Mouse (Mus musculus) heart, embryonic 13.5 days (tissue): ENCODE data around the gene Tcl1. TPM values are rescaled to one million over a fixed set of nuclear protein-coding genes. Genes with fewer than 3 reads are reported as not detected.
"Not testable (repeated sequence)": the region's sequence is repeated elsewhere in the genome, so short reads cannot be mapped to it uniquely, and the experiment has no call there.

Experiments
- ATAC-seq: fragments of 200-750 bp; cut with Nextera tagmentation; 2 replicates; pipeline ENCODE4 v1.8.0; 2017; ENCODE audit warnings: moderate TSS enrichment; ENCODE audit not compliant: insufficient number of reproducible peaks, low FRiP score, low TSS enrichment; ENCODE audit errors: extremely low read depth
- H3K27ac ChIP-seq: fragments of 300-500 bp; sonication (generic); replicated peaks from 2 replicates; pipeline ENCODE4 v1.5.1; 2015; ENCODE audit warnings: moderate library complexity, mild to moderate bottlenecking, inconsistent platforms
- H3K27me3 ChIP-seq: fragments of 300-500 bp; sonication (generic); replicated peaks from 2 replicates; pipeline ENCODE4 v1.6.1; 2015; ENCODE audit warnings: mild to moderate bottlenecking, inconsistent platforms
- H3K36me3 ChIP-seq: fragments of 300-500 bp; sonication (generic); 2 replicates; pipeline ENCODE4 v1.6.1; 2015; ENCODE audit warnings: mild to moderate bottlenecking, inconsistent platforms
- H3K4me1 ChIP-seq: fragments of 300-500 bp; sonication (generic); 2 replicates; pipeline ENCODE4 v1.6.1; 2015; ENCODE audit warnings: inconsistent platforms
- H3K4me2 ChIP-seq: fragments of 300-500 bp; sonication (generic); 2 replicates; pipeline ENCODE4 v1.6.1; 2015; ENCODE audit warnings: inconsistent platforms, mild to moderate bottlenecking, moderate library complexity
- H3K4me3 ChIP-seq: fragments of 300-500 bp; sonication (generic); 2 replicates; pipeline ENCODE4 v1.5.1; 2015; ENCODE audit warnings: moderate library complexity, mild to moderate bottlenecking, inconsistent platforms
- H3K9ac ChIP-seq: fragments of 300-500 bp; sonication (generic); 2 replicates; pipeline ENCODE4 v1.6.1; 2015; ENCODE audit warnings: inconsistent platforms, mild to moderate bottlenecking, moderate library complexity
- H3K9me3 ChIP-seq: fragments of 300-500 bp; sonication (generic); 2 replicates; pipeline ENCODE4 v1.6.1; 2016; ENCODE audit warnings: inconsistent platforms
- WGBS: fragments of 180-500 bp; shearing (Covaris S2); methylation state at CpG from one replicate; pipeline ENCODE4 v1.1.7; 2015; ENCODE audit warnings: mixed read lengths; 5-methylcytosine and 5-hydroxymethylcytosine counted together
- polyA plus RNA-seq: library from polyadenylated mRNA; unstranded; fragments of >200 nt; fragmentation: Nextera tagmentation; extraction: Ambion mirVana; gene quantifications from 2 replicates; pipeline ENCODE4 v1.2.1, GENCODE M21; 2015

Gene Tcl1
- polyA plus RNA-seq, 1 experiment from 2014 or later = not detected

DNA sequence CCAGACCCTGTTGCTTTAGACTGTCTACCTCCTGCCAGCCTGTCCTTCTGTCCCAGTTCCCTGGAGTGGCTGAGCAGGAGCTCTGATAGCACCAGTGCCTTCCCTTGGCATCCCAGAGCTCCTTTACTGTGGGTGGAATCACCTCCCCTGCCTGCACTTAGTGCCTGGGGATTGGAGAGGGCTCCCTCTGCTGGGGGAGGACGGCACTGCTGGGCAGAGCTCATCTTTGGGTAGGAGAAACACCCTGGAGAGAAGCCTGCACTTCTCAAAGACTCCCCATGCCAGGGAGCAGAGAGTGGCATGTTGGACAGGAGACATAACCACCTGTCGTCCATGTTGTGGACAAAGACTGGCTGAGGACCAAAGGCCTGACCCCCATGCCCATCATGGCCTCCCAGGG is 48.3 kb downstream of the Tcl1 start:
- ATAC-seq = not testable (repeated sequence)

DNA sequence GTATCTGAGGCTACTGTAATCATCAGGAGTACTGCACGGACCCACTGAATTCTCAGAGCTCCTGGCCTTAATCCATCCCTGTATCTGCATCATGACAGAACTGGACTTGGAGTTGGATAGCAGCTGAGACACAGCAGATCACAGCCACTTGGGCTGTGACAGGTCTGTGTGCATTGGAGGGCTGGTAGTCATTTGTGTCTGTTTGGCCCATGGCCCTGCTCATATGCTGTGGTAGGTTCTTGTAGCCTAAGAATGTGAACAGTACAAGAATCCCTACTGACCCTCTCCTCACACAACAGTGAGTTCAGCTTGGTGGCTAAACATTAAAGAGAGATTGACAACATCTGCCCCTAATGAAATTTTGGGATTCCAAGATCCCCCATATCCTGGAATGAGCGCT is 49.2 kb downstream of the Tcl1 start:
- 58% methylated on average over 2 of the region's 2 CpGs for WGBS
- H3K4me3 ChIP-seq = no peak overlapping the region
- no peak overlapping the region for H3K4me2 ChIP-seq
- no peak for ATAC-seq
- no peaks in the 10 kb centered on the region for H3K27me3 ChIP-seq
- no peak overlapping the region for H3K9ac ChIP-seq
- no peak overlapping the region for H3K27ac ChIP-seq
- no peaks in the 10 kb centered on the region for H3K9me3 ChIP-seq
- H3K4me1 ChIP-seq = no peaks in the 10 kb centered on the region
- no peaks in the 10 kb centered on the region for H3K36me3 ChIP-seq

More for the DNA sequence above, 48.3 kb downstream of the Tcl1 start:
- WGBS = 21% methylated on average over 2 of the region's 2 CpGs
- H3K9me3 ChIP-seq, H3K4me2 ChIP-seq, H3K4me3 ChIP-seq, H3K27me3 ChIP-seq, H3K36me3 ChIP-seq, H3K9ac ChIP-seq, H3K27ac ChIP-seq, H3K4me1 ChIP-seq: not testable (repeated sequence)

Other genes with a start within 250 kb of the Tcl1 start
- 0.36 and 0.78 TPM in 2 replicates for gene Syne3, start 213.0 kb downstream of the Tcl1 start, polyA plus RNA-seq
- gene Glrx5, start 190.1 kb downstream of the Tcl1 start, polyA plus RNA-seq = 168 and 174 TPM in 2 replicates
- not detected in 2 replicates for gene Tcl1b2, start 76.8 kb downstream of the Tcl1 start, polyA plus RNA-seq
- not detected in 2 replicates for gene Tcl1b1, start 63.1 kb downstream of the Tcl1 start, polyA plus RNA-seq
- gene Tcl1b5, start 46.4 kb downstream of the Tcl1 start, polyA plus RNA-seq = not detected in 2 replicates
- not detected in 2 replicates for gene Tcl1b3, start 31.8 kb downstream of the Tcl1 start, polyA plus RNA-seq
- gene Tcl1b4, start 20.8 kb downstream of the Tcl1 start, polyA plus RNA-seq = not detected in 2 replicates
- not detected in 2 replicates for gene Tunar, start 111.1 kb upstream of the Tcl1 start, polyA plus RNA-seq
- 0.48 and 0.72 TPM in 2 replicates for gene D430019H16Rik, start 231.1 kb upstream of the Tcl1 start, polyA plus RNA-seq